Mouse (Mus musculus) CH12.LX (cell line): ENCODE data around the gene St7. TPM values are rescaled to one million over a fixed set of nuclear protein-coding genes. Genes with fewer than 3 reads are reported as not detected.
A peak's percentile ranks its signal among the peaks of the same experiment; 100 is the strongest.

Experiments used
- DNase-seq: peaks from one replicate; pipeline ENCODE4 v3.0.0-alpha.2; 2013; ENCODE audit errors: extremely low read depth
- H3K27ac ChIP-seq: 2 replicates; pipeline ENCODE4 v1.5.1; 2012; ENCODE audit warnings: low read depth, mild to moderate bottlenecking, control low read depth, moderate library complexity; ENCODE audit not compliant: insufficient read depth
- H3K27me3 ChIP-seq: replicated peaks from 2 replicates; pipeline ENCODE3; 2012; ENCODE audit warnings: inconsistent platforms
- H3K36me3 ChIP-seq, 2 experiments: replicated peaks in 1 of 2; 2 replicates each; pipeline versions ENCODE3 to v1.6.1; 2012; ENCODE audit warnings: inconsistent platforms in 1 of 2, low read length in 1 of 2, mild to moderate bottlenecking in 1 of 2, mixed read lengths in 1 of 2, moderate library complexity in 1 of 2; ENCODE audit not compliant: control insufficient read depth in 1 of 2, insufficient read depth in 1 of 2
- H3K4me1 ChIP-seq, 2 experiments: 2 replicates each; pipeline ENCODE4 v1.6.1; 2012; ENCODE audit warnings: inconsistent platforms in 1 of 2, moderate library complexity in 1 of 2; ENCODE audit not compliant: insufficient read depth in 2 of 2, control insufficient read depth in 1 of 2
- H3K4me2 ChIP-seq: 2 replicates; pipeline ENCODE4 v1.6.1; 2012; ENCODE audit warnings: low read depth, mild to moderate bottlenecking, control low read depth; ENCODE audit not compliant: poor library complexity, insufficient read depth, severe bottlenecking
- H3K4me3 ChIP-seq, 3 experiments: fragments of 150-350 bp in 1 of 3; sonication (generic) in 1 of 3; replicated peaks in 1 of 3; 2 replicates each; pipeline versions ENCODE3 to v1.5.1; 2011 to 2012; ENCODE audit warnings: low read depth in 2 of 3, low read length in 2 of 3, mild to moderate bottlenecking in 2 of 3, moderate library complexity in 2 of 3, control low read depth in 1 of 3, improper control_type of control experiment in 1 of 3, inconsistent platforms in 1 of 3, mixed read lengths in 1 of 3; ENCODE audit not compliant: poor library complexity in 1 of 3
- H3K79me2 ChIP-seq: replicated peaks from 2 replicates; pipeline ENCODE4 v1.6.1; 2012; ENCODE audit warnings: mild to moderate bottlenecking, moderate library complexity; ENCODE audit not compliant: control insufficient read depth, poor library complexity, insufficient read depth, severe bottlenecking; ENCODE audit errors: extremely low read depth
- H3K9ac ChIP-seq: 2 replicates; pipeline ENCODE4 v1.6.1; 2012; ENCODE audit warnings: low read depth, mild to moderate bottlenecking, control low read depth, moderate library complexity; ENCODE audit not compliant: insufficient read depth
- H3K9me3 ChIP-seq: replicated peaks from 2 replicates; pipeline ENCODE3; 2012; ENCODE audit warnings: low read length, inconsistent platforms, mixed read lengths
- CHD2 ChIP-seq: IDR thresholded peaks from 2 replicates; pipeline ENCODE4 v1.6.1; 2011; ENCODE audit warnings: low read length, improper control_type of control experiment
- CTCF ChIP-seq, 2 experiments: IDR thresholded peaks in 1 of 2; conservative IDR thresholded peaks in 1 of 2; 2 replicates each; pipeline ENCODE4 v1.5.1; 2011 to 2012; ENCODE audit warnings: low read depth in 2 of 2, low read length in 2 of 2, improper control_type of control experiment in 1 of 2, inconsistent platforms in 1 of 2, mild to moderate bottlenecking in 1 of 2, moderate library complexity in 1 of 2
- ELF1 ChIP-seq: IDR thresholded peaks from 2 replicates; pipeline ENCODE4 v1.6.1; 2014; ENCODE audit warnings: low read depth, mild to moderate bottlenecking, inconsistent platforms, low read length, improper control_type of control experiment
- EP300 ChIP-seq: IDR thresholded peaks from 2 replicates; pipeline ENCODE4 v1.6.1; 2011; ENCODE audit warnings: low read length, improper control_type of control experiment
- ETS1 ChIP-seq: conservative IDR thresholded peaks from 2 replicates; pipeline ENCODE4 v1.6.1; 2012; ENCODE audit warnings: low read depth, mild to moderate bottlenecking, inconsistent platforms, low read length, improper control_type of control experiment, moderate library complexity
- GABPA ChIP-seq: IDR thresholded peaks from 2 replicates; pipeline ENCODE4 v1.6.1; 2012; ENCODE audit warnings: low read depth, low read length, improper control_type of control experiment, inconsistent platforms; ENCODE audit not compliant: insufficient replicate concordance
- IRF4 ChIP-seq: IDR thresholded peaks from 2 replicates; pipeline ENCODE4 v1.6.1; 2014; ENCODE audit warnings: low read depth, mild to moderate bottlenecking, inconsistent platforms, low read length, improper control_type of control experiment
- MAFK ChIP-seq: IDR thresholded peaks from 2 replicates; pipeline ENCODE4 v1.6.1; 2011; ENCODE audit warnings: low read length, improper control_type of control experiment; ENCODE audit not compliant: insufficient replicate concordance
- MAZ ChIP-seq: IDR thresholded peaks from 2 replicates; pipeline ENCODE4 v1.6.1; 2012; ENCODE audit warnings: low read depth, mild to moderate bottlenecking, inconsistent platforms, low read length, improper control_type of control experiment, moderate library complexity
- MXI1 ChIP-seq: IDR thresholded peaks from 2 replicates; pipeline ENCODE4 v1.6.1; 2011; ENCODE audit warnings: mild to moderate bottlenecking, low read depth, low read length, improper control_type of control experiment
- NRF1 ChIP-seq: IDR thresholded peaks from 2 replicates; pipeline ENCODE4 v1.6.1; 2014; ENCODE audit warnings: low read depth, mild to moderate bottlenecking, inconsistent platforms, low read length, improper control_type of control experiment, moderate library complexity
- PAX5 ChIP-seq: IDR thresholded peaks from 2 replicates; pipeline ENCODE4 v1.6.1; 2012; ENCODE audit warnings: low read length, inconsistent platforms, mixed read lengths
- POLR2A ChIP-seq: IDR thresholded peaks from 2 replicates; pipeline ENCODE4 v1.6.1; 2011; ENCODE audit warnings: low read depth, mild to moderate bottlenecking, improper control_type of control experiment, low read length
- POLR2AphosphoS2 ChIP-seq: IDR thresholded peaks from 2 replicates; pipeline ENCODE4 v1.6.1; 2011; ENCODE audit warnings: low read depth, low read length, improper control_type of control experiment
- RAD21 ChIP-seq: IDR thresholded peaks from 2 replicates; pipeline ENCODE4 v1.6.1; 2011; ENCODE audit warnings: low read depth, mild to moderate bottlenecking, low read length, improper control_type of control experiment, moderate library complexity
- RCOR1 ChIP-seq: conservative IDR thresholded peaks from 2 replicates; pipeline ENCODE4 v1.6.1; 2012; ENCODE audit warnings: low read depth, mild to moderate bottlenecking, inconsistent platforms, low read length, improper control_type of control experiment
- SIN3A ChIP-seq: IDR thresholded peaks from 2 replicates; pipeline ENCODE4 v1.6.1; 2012; ENCODE audit warnings: low read length, improper control_type of control experiment, inconsistent platforms
- SMC3 ChIP-seq: IDR thresholded peaks from 2 replicates; pipeline ENCODE4 v1.6.1; 2011; ENCODE audit warnings: low read depth, low read length, improper control_type of control experiment
- TCF12 ChIP-seq: IDR thresholded peaks from 2 replicates; pipeline ENCODE4 v1.6.1; 2014; ENCODE audit warnings: low read depth, mild to moderate bottlenecking, inconsistent platforms, low read length, improper control_type of control experiment
- UBTF ChIP-seq: IDR thresholded peaks from 2 replicates; pipeline ENCODE4 v1.6.1; 2012; ENCODE audit warnings: low read depth, mild to moderate bottlenecking, inconsistent platforms, low read length, improper control_type of control experiment, moderate library complexity
- USF1 ChIP-seq: IDR thresholded peaks from 2 replicates; pipeline ENCODE4 v1.6.1; 2014; ENCODE audit warnings: low read depth, mild to moderate bottlenecking, inconsistent platforms, low read length, improper control_type of control experiment
- ZC3H11A ChIP-seq: IDR thresholded peaks from 2 replicates; pipeline ENCODE4 v1.6.1; 2012; ENCODE audit warnings: low read depth, mild to moderate bottlenecking, inconsistent platforms, low read length, improper control_type of control experiment
- ZKSCAN1 ChIP-seq: IDR thresholded peaks from 2 replicates; pipeline ENCODE4 v1.6.1; 2012; ENCODE audit warnings: low read depth, inconsistent platforms, low read length, improper control_type of control experiment, borderline replicate concordance
- ZMIZ1 ChIP-seq: IDR thresholded peaks from 2 replicates; pipeline ENCODE4 v1.6.1; 2012; ENCODE audit warnings: low read depth, mild to moderate bottlenecking, inconsistent platforms, low read length, improper control_type of control experiment
- ZNF384 ChIP-seq: IDR thresholded peaks from 2 replicates; pipeline ENCODE4 v1.6.1; 2012; ENCODE audit warnings: low read depth, low read length, improper control_type of control experiment, inconsistent platforms
- dilution Hi-C: fragments of 300-500 bp; cut with MboI; formaldehyde crosslinking; loops from 2 replicates; pipeline ENCODE4 v1.14.3; 2020; ENCODE audit warnings: low sequenced_read_pairs; ENCODE audit not compliant: extremely low pct_unique_long_range_greater_than_20kb, extremely low pct_ligation_motif_present
- in situ Hi-C: fragments of 300-500 bp; cut with MboI; formaldehyde crosslinking; loops from 3 replicates; pipeline ENCODE4 v1.14.3; 2019; ENCODE audit warnings: low sequenced_read_pairs, low pct_ligation_motif_present, low pct_unique_long_range_greater_than_20kb, mixed read lengths
- polyA plus RNA-seq: library from polyadenylated mRNA; unstranded; fragments of >175 nt; gene quantifications from 2 replicates; pipeline ENCODE4 v1.2.1, GENCODE M21; 2012; ENCODE audit warnings: low read depth; ENCODE audit not compliant: insufficient read length
- total RNA-seq, 2 experiments: library from RNA; depleted of rRNA; stranded (reverse); fragments of 300-350 nt in 1 of 2; fragments of >200 nt in 1 of 2; gene quantifications; 2 replicates each; pipeline ENCODE4 v1.2.3; 2012 to 2014

Gene St7
- total and polyA plus RNA-seq, 3 experiments: 33.9 to 64.1 (median 35.3) TPM

DNA sequence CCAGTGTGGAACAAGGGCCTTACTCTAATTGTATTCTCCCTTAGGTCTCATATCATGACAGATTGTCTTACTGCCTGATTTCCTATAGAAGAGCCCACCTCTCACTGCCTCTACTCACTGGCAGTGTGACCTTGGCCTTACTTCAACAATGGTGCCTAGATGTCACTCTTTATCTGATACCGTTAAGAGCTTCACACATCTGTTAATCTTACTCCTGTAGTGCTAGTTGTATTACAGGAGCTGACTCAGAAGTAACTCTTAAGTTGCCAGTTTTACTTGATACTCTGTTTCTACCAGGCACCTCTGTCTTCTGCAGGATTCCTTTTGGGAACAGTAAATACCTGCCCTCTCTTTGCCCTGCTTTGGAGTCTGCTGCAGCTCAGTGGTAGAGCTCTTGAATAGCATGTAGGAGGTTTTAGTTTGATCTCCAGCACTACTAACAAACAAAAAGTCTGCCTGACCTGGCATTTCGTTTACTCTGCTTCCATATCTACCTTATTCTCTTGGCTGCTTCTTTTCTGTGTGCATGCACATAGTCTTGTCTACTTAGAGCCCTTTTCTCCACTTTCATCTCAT, 121.4 kb downstream of the St7 start:
- Histone ChIP-seq H3K9ac (no peak overlapping the region), H3K4me2 (no peak overlapping the region), H3K27ac (no peak overlapping the region), H3K27me3 (no peaks in the 10 kb centered on the region), H3K79me2 (no peaks in the 10 kb centered on the region), H3K9me3 (no peaks in the 10 kb centered on the region), H3K4me1 (peaks cover 0 to 4% of the 10 kb centered on the region in 2 experiments; a peak in 1 of 4 replicates), H3K36me3 (peaks cover 0 to 13% of the 10 kb centered on the region in 2 experiments), H3K4me3 (no peak overlapping the region)
- in situ Hi-C loops: no loop called here
- DNase-seq: no peak
- dilution Hi-C loops: no loop called here
- TF ChIP-seq RAD21: peak; percentile 21
- peak in 1 of 2 experiments; percentile 36; a peak in 1 of 4 replicates for TF ChIP-seq CTCF (conservative IDR thresholded peaks at IDR 0.05 in 1 of 2, IDR thresholded peaks at IDR 0.05 in 1 of 2; ENCODE audit: low read depth in 2 of 2, low read length in 2 of 2)
- no peak for TF ChIP-seq POLR2AphosphoS2
- TF ChIP-seq SMC3: peak; percentile 15; the same call in 1 of the 2 replicates
- TF ChIP-seq ZMIZ1: no peak
- no peak for TF ChIP-seq TCF12

DNA sequence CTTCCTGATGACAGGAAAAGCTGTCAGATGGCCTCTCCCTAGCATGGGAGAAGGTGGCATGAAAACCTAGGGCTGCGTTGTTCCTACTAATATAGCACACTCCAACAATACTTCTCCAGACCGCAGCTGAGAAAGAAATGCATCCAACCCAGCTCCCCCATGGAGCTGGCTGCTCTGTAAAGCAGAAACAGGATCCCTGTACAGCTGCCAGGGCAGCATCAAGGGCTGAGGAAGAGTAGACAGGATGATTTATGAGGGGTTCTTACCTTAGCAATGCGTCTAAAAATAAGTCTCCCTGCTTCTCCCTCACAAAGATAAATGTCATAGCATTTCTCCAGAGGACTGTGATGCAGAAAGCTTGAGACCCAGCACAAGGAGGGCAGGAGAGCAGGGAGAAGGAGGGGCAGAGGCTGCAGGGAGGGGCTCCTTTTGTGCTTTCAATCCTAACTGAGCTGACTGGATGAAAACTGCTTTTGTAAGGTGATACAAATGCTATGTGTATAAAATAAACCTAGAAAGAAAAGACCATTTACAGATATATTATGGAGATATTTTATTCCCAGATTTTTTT, 124.2 kb downstream of the St7 start:
- dilution Hi-C loops (no loop called here), in situ Hi-C loops (no loop called here)
- Histone ChIP-seq H3K4me2 (no peak overlapping the region), H3K9ac (no peak overlapping the region), H3K27ac (no peak overlapping the region), H3K4me3 (no peak overlapping the region), H3K9me3 (no peaks in the 10 kb centered on the region), H3K27me3 (no peaks in the 10 kb centered on the region), H3K4me1 (peaks cover 0 to 4% of the 10 kb centered on the region in 2 experiments; a peak in 1 of 4 replicates), H3K79me2 (no peaks in the 10 kb centered on the region), H3K36me3 (peaks cover 8 to 27% of the 10 kb centered on the region in 2 experiments)
- no peak for DNase-seq
- no peak for TF ChIP-seq SIN3A
- TF ChIP-seq ETS1: no peak
- no peak for TF ChIP-seq ZMIZ1
- no peak for TF ChIP-seq POLR2A

DNA sequence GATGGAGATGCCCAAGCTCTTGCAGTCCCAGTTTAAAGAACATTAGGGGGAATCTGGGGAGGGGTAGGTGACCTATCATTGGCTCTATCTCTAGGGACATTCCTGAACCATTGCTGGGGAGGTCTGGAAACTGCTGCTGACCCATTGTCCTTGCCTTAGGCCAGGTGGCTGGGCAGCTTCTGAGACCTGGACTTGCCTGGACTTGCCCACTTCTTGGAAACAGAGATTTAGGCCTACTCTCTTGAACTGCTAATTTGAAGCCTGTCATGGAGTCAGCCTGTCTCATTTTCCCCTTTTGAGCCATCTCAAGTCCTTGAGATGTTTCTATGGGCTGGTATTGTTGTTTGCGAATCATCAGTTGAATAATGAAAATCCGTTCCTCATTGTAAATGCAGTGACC, 130.9 kb downstream of the St7 start:
- H3K9me3 ChIP-seq: no peaks in the 10 kb centered on the region
- H3K27me3 ChIP-seq: no peaks in the 10 kb centered on the region
- in situ Hi-C loops (no loop called here), dilution Hi-C loops (no loop called here)
- H3K36me3 ChIP-seq: peaks cover 14 to 49% of the 10 kb centered on the region in 2 experiments
- no peak for DNase-seq
- H3K4me2 ChIP-seq: no peak overlapping the region
- H3K9ac ChIP-seq: no peak overlapping the region
- H3K4me1 ChIP-seq: peaks cover 11 to 12% of the 10 kb centered on the region in 2 experiments; a peak in 3 of 4 replicates
- H3K79me2 ChIP-seq: no peaks in the 10 kb centered on the region
- no peak overlapping the region for H3K27ac ChIP-seq
- no peak overlapping the region for H3K4me3 ChIP-seq
- TF ChIP-seq POLR2AphosphoS2 (no peak), SMC3 (no peak), ZKSCAN1 (no peak), CTCF (conservative IDR thresholded peaks at IDR 0.05 in 1 of 2, IDR thresholded peaks at IDR 0.05 in 1 of 2; ENCODE audit: low read depth in 2 of 2, low read length in 2 of 2) (no peak), IRF4 (peak; percentile 59), USF1 (no peak), ZC3H11A (no peak), GABPA (no peak), NRF1 (no peak), MAZ (no peak), EP300 (peak; percentile 36; the same call in 1 of the 2 replicates), MAFK (no peak), RCOR1 (no peak), ELF1 (no peak), UBTF (no peak), ZMIZ1 (no peak), PAX5 (no peak), CHD2 (no peak), ZNF384 (no peak), MXI1 (no peak)
